Mouse (Mus musculus) MEL-GATA-1-ER (cell line): ENCODE measurements around the gene Stra6l.

ENCODE experiments used
- DNase-seq: peaks from one replicate; pipeline ENCODE4 v3.0.0-alpha.2; 2012; ENCODE audit warnings: low read depth; ENCODE audit errors: extremely low read depth

Gene Stra6l

DNA sequence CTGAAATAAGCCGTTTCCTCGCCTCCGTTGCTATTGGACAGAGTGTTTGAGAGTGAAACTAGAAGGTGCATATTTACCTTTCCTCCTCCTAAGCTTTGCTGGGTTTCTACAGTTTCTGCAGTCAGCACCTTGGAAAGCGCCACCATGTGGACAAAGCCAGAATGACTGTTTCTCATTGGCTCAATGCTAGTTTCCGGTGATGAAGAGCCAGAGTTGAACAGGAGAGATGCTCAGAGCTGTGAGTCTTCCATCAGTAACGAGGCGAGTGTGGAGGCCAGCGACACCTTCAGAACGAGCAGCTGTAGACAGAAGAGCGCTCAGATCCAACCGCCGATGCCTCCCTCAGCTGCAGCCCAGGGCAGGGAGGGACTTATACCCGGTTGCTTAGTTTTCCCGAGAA is 4.1 kb upstream of the Stra6l start:
- peak; percentile 33 for DNase-seq

DNA sequence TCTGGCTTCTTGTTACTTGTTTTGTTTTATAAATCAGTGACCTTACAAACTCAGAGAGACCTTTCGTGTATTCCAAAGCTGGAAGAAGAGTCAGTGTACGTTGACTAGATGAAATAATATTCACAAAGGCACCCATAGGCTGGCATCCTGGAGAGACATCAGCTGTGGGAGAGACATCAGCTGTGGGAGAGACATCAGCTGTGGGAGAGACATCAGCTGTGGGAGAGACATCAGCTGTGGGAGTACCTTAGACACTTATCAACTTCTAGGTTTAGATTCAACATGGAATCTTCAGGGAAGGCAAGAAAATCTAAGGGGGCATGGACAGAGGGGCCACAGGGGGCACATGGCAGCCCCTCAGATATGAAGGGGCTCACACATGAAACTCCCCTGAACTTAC is 2.2 kb upstream of the Stra6l start:
- no peak for DNase-seq

DNA sequence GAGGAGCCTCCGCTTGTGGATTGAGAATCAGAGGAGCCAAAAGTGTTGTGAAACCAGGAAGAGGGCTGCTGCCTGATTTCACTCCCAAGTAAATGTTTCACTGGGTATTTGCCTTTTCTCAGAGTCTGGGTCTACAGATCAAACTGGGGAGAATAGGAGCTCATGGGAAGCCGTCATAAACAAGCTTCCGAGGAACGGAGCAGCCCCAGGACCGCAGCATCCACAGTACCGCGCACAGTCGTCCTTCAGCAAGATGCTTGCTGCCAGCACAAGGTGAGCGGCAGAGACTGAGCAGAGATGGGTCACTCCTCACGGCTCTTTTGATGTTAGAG is 327 bp downstream of the Stra6l start:
- no peak for DNase-seq

GRCm38 (mm10) chr4:45849419-45849818 is 955 bp downstream of the Stra6l start:
- no peak for DNase-seq

- DNase-seq, result no peak
Observed at GRCm38 (mm10) chr4:45851640-45852051, 3.2 kb downstream of the Stra6l start.

DNA sequence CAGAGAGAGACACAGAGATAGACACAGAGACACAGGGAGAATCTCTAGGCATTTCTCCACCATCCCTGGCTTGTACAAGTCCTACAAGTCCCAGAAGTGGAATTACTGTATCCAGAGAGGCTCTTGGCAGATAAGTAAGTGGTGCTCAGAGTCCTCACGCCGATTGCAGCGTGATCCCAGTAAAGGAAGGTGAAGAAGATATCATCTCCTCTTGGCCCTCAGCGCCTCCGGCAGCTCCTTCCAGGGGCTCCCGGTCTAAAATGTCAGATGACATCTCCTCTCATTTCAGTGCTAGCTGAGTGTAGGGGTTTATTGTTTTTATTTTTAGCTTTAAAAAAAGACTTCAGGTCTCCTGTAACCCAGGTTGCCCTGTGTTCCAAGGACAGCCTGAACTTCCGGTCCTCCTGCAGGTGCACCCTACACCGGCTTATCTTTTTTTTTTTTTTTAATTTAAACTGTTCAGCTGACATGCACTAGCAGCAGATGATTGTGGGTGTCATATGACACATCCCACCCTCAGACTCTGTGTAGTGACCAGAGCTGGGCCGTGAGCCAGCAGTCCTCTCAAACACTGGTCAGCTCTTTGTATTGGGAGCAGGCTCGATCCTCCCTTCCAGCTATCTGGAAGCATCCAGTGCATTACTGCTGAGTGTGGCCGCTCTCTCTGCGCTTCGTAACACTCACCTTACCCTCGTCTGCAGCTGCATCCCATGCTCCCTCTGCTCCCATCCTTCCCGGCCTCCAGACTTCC is 5.2 kb downstream of the Stra6l start:
- no peak for DNase-seq

DNA sequence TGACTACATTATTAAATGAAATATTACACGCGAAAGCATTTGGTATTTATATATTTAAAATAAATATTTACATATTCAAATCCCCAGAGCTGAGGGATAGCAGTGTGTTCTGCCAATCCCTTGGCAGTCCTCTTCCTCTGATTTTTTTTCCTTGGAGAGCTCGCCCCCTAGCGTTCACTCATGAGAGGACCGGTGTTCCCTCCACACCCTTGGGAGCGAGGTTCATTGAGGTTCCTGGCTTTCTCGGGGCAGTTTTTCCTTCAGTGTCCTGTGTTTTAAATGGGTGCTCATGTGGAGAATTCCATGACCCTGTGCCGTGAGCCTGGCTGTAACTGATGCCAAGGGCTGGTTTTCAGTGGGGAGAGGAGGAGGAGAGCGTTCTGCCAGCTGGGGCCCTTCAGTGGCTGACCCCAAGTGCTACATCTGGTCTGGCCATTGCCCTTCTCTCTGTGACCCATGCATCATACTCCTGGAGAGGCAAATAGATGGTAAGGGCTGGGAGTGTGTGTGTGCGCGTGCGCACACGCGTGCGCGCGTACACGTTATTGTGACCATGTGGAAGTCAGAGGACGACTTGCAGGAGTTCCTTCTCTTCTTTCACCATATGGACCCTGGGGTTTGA is 7.5 kb downstream of the Stra6l start:
- DNase-seq, result peak; percentile 18

DNA sequence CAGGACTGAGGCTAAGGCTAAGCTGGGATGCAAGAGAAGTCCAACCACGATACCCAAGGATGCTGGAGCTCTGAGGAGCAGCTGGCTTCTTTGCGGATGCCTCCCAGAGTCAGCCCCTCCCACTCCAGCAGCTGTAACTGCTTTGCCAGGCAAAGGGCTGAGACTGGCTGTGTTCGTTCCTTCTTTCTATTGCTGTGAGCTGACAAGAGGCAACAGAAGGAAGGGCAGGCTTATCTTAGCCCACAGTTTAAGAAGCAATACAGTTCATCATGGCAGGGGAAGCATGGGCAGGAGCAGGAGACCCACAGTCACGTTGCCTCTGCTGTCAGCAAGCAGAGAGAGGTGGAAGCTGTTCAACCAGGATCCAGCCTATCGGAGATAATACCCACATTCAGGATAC is 12.7 kb downstream of the Stra6l start:
- DNase-seq, result peak; percentile 63

- DNase-seq, result no peak
Observed at GRCm38 (mm10) chr4:45867416-45867815, 19.0 kb downstream of the Stra6l start.

DNA sequence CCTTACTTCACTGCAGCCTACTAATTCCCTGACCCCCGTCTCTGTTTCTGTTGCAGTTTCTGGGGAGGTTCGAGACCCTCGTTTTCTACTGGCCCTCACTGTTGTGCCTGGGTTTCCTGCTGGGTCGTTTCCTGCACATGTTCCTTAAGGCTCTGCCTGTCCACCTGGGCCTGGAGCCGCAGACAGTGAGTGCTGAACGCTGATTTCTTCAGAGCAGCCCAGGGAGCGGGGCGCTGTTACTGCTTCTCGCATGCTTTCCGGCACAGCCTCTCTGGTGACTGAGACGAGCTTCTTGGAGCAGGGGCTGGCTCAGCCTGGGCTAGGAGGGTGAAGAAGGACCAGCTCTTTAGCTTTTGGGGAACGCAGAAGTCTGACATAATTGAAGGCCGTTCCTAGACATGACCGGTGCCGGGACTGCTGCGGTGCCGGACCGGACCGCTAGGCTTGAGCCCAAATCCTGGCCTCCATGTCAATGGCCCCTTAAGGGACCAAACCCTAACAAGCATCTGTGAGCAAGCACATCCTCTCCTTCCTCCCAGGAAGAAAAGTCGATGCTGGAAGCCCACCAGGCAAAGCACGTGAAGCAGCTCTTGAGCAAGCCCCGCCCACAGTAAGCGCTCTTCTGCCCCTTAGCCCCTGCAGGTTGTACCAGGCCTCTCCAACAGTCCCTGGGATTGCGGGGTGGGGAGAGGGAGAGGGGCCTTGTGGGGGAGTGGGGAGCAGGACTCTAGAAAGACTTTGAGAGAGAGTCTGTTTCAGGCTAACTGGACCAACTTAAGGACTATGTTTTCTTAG is 20.8 kb downstream of the Stra6l start:
- DNase-seq, result no peak

DNA sequence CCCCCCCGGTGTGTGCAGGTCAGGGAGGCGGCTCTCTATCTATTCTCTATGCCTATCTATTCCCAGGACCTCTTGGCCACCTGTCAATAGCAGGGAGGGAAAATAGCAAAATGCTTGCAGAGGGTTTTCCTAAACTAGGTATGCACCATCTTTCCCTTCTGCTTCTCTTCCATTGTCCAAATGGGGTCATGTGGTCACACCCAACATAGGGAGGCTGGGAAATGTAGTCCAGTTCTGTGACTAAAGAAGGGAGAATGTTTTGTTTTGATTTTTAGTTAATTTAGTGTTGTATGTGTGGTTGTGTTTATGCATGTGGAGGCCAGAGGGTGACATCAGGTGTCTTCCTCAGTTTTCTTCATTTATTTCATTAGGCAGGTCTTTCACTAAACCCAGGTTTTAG is 23.7 kb downstream of the Stra6l start:
- no peak for DNase-seq

DNA sequence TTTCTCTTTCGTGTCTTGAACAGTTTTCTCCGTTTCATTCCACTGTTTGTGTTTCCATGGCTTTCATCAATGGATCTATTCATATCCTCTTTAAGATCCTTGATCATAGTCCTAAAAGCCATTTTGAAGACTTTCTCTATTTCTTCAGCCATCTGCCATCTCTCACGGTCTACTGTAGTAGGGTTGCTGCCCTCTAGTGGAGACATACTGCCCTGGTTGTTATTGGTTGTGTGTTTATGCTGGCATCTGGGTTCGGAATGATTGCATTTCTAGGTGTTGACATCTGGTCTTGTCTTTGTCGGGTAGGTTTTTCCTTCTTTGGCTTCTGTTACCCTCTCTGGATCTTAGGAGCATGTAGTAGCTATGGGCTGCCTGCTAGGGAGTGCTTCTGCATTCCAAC is 30.5 kb downstream of the Stra6l start:
- DNase-seq, result no peak

DNA sequence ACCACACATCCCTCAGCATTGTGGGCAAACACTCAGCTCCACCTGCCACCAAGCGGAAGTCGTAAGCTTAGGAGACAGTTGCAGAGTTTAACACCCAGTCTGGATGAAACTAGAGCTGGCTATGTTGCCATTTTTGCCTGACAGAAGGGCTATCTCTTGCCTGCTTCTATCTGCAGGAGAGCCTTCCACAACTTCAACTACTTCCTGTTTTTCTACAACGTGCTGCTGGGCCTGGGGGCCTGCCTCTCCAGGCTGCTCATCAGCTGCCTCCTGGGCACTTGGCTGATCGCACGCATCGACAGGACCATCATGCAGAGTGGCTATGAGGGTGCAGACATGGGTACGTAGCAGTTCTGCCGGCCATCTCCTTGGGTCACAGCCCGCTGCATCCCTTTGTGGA is 34.1 kb downstream of the Stra6l start:
- peak; percentile 60 for DNase-seq

DNA sequence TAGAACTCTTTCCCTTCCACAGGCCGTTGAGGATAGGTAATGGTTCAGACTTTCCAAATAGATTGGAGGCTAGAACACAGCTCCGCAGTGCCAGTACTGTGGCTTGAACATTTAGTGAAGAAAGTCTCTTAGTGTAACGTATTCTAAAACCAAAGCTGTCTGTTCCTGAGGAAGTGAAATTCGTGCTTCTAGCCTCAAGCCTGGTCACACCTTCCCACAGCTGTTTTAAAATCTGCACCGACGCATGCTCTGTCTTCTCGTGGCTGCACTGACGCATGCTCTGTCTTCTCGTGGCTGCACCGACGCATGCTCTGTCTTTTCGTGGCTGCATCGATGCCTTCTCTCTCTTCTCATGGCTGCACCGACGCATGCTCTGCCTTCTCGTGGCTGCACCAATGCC is 34.8 kb downstream of the Stra6l start:
- no peak for DNase-seq

- no peak for DNase-seq
Observed at GRCm38 (mm10) chr4:45889487-45889886, 41.0 kb downstream of the Stra6l start.

GRCm38 (mm10) chr4:45890066-45890761 is 41.8 kb downstream of the Stra6l start, which contains the start of gene Ccdc180:
TSS of gene Ccdc180 (plus strand) at chr4:45890303.
- DNase-seq, result peak; percentile 46

GRCm38 (mm10) chr4:45896425-45897081 is 48.1 kb downstream of the Stra6l start:
- DNase-seq, result no peak

DNA sequence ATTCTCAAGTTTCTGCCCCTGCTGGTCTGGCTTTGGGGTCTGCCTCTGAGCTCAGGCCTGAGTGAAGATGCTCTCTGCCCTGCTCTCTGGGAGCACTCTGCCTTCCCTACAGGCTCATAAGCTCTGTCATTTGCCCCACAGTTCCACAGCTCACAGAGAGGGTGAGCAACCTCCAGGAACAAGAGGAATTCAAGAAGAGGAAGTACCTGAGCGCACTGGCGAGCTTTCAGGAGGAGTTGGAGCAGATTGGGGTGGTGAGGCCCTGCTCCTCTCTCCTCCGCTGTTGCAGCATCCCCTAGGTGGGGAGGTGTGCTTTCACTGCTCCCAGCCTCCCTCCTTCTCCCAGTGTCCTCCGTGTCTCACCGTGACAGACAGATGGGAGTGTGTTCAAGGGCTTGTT is 49.9 kb downstream of the Stra6l start:
- DNase-seq, result no peak

GRCm38 (mm10) chr4:45909256-45909655 is 60.8 kb downstream of the Stra6l start:
- DNase-seq, result no peak

GRCm38 (mm10) chr4:45909924-45910323 is 61.5 kb downstream of the Stra6l start:
- DNase-seq, result no peak

DNA sequence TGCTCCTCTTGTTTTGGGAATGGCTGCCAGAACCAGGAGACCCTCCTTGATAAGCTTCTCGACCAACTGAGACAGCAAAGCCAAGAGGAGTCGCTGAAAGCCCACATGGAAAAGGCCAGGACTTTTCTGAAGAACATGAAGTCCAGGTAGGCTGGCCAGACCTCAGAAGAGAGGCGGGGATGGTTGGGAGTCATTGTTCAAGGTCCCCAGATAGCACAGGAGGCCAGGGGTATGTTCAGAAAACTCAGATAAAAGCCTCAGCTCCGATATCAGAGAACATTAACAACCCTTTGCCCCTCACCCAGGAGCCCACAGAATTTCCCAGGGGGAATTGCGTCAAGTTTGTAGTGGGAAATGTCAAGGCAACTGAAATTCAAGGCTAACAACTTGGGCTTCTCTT is 62.8 kb downstream of the Stra6l start:
- no peak for DNase-seq
